20 mouse cellular contexts compared by ENCODE assay signal in genomic region chr8:91504360-91504759, GRCm38 (mm10).
DNase-seq lines count a peak whose midpoint lies in the region; ATAC-seq and TF ChIP-seq lines count a peak whose summit lies in the region.
"Had no signal": no experiment of that assay in that cellular context is flagged by ENCODE, and none has a peak within 500 bp of the region (broad histone marks: within the 10 kb centered on the region; RNA-seq: fewer than 3 reads in every experiment).

No protein-coding gene starts in this region.

- no peaks in the 10 kb centered on the region; the same call in 1 of the 2 replicates for H3K27me3 ChIP-seq in forebrain, embryonic 15.5 days
- H3K27me3 ChIP-seq in forebrain, embryonic 12.5 days: peaks cover 63% of the 10 kb centered on the region
- peaks cover 89% of the 10 kb centered on the region for H3K27me3 ChIP-seq in hindbrain, embryonic 10.5 days (ENCODE audit: insufficient read depth, poor library complexity, severe bottlenecking)
- H3K27me3 ChIP-seq in hindbrain, embryonic 14.5 days (ENCODE audit: control insufficient read depth, insufficient read depth, low read length): peaks cover 7% of the 10 kb centered on the region
- H3K27me3 ChIP-seq in stomach, embryonic 15.5 days (replicated peaks): no peaks in the 10 kb centered on the region
- no peaks in the 10 kb centered on the region for H3K27me3 ChIP-seq in liver, embryonic 11.5 days (replicated peaks; ENCODE audit: control insufficient read depth, insufficient read depth, low read length)
- H3K27me3 ChIP-seq: embryonic facial prominence, embryonic 15.5 days; kidney, embryonic 15.5 days; megakaryocyte, embryonic 14.5 days had no signal

- no peaks in the 10 kb centered on the region for H3K9me3 ChIP-seq in forebrain, embryonic 15.5 days
- no peaks in the 10 kb centered on the region for H3K9me3 ChIP-seq in forebrain, embryonic 12.5 days
- H3K9me3 ChIP-seq in hindbrain, embryonic 10.5 days: no peaks in the 10 kb centered on the region
- no peaks in the 10 kb centered on the region for H3K9me3 ChIP-seq in hindbrain, embryonic 14.5 days (ENCODE audit: control insufficient read depth, low read length)
- no peaks in the 10 kb centered on the region for H3K9me3 ChIP-seq in stomach, embryonic 15.5 days
- H3K9me3 ChIP-seq in liver, embryonic 11.5 days (ENCODE audit: control insufficient read depth, low read length): no peaks in the 10 kb centered on the region
- H3K9me3 ChIP-seq: embryonic facial prominence, embryonic 10.5 days; embryonic facial prominence, embryonic 15.5 days; kidney, embryonic 15.5 days; limb, embryonic 12.5 days; megakaryocyte, embryonic 14.5 days; midbrain, embryonic 12.5 days; neural tube, embryonic 13.5 days had no signal

- H3K4me3 ChIP-seq in forebrain, embryonic 15.5 days: no peak overlapping the region
- H3K4me3 ChIP-seq in forebrain, embryonic 12.5 days (replicated peaks): no peak overlapping the region
- no peak overlapping the region for H3K4me3 ChIP-seq in hindbrain, embryonic 10.5 days
- H3K4me3 ChIP-seq in hindbrain, embryonic 14.5 days (replicated peaks; ENCODE audit: low read length): no peak overlapping the region
- H3K4me3 ChIP-seq in stomach, embryonic 15.5 days (replicated peaks): no peak overlapping the region
- H3K4me3 ChIP-seq in liver, embryonic 11.5 days (ENCODE audit: low read depth, low read length): no peak overlapping the region
- H3K4me3 ChIP-seq: embryonic facial prominence, embryonic 10.5 days; embryonic facial prominence, embryonic 15.5 days; kidney, embryonic 15.5 days; left cerebral cortex, adult 2 months; limb, embryonic 12.5 days; megakaryocyte, embryonic 14.5 days; midbrain, embryonic 12.5 days; neural tube, embryonic 13.5 days had no signal

- TF ChIP-seq POLR2A in brain, embryonic 14.5 days (IDR thresholded peaks at IDR 0.05; ENCODE audit: borderline replicate concordance, extremely low read depth, insufficient read depth, insufficient read length, poor library complexity, severe bottlenecking): no peak

- ATAC-seq in forebrain, embryonic 15.5 days (replicated peaks): 0 out of 2 replicates have a peak, but pooled peaks have one; percentile 43
- ATAC-seq in forebrain, embryonic 12.5 days (ENCODE audit: low FRiP score): no peak
- no peak for ATAC-seq in hindbrain, embryonic 14.5 days (ENCODE audit: low FRiP score)
- ATAC-seq in stomach, embryonic 15.5 days (ENCODE audit: insufficient read depth, low FRiP score, low read depth): no peak
- no peak for ATAC-seq in liver, embryonic 11.5 days (replicated peaks; ENCODE audit: low FRiP score)
- ATAC-seq: hindbrain, embryonic 16.5 days; liver, postnatal 0 days had no signal

- no peaks in the 10 kb centered on the region for H3K36me3 ChIP-seq in forebrain, embryonic 15.5 days
- no peaks in the 10 kb centered on the region for H3K36me3 ChIP-seq in forebrain, embryonic 12.5 days (replicated peaks)
- H3K36me3 ChIP-seq in hindbrain, embryonic 10.5 days: no peaks in the 10 kb centered on the region
- no peaks in the 10 kb centered on the region for H3K36me3 ChIP-seq in hindbrain, embryonic 14.5 days (replicated peaks; ENCODE audit: control insufficient read depth, insufficient read depth)
- no peaks in the 10 kb centered on the region for H3K36me3 ChIP-seq in stomach, embryonic 15.5 days
- no peaks in the 10 kb centered on the region for H3K36me3 ChIP-seq in liver, embryonic 11.5 days (ENCODE audit: control insufficient read depth, insufficient read depth, low read length)
- H3K36me3 ChIP-seq: embryonic facial prominence, embryonic 10.5 days; embryonic facial prominence, embryonic 15.5 days; kidney, embryonic 15.5 days; limb, embryonic 12.5 days; midbrain, embryonic 12.5 days; neural tube, embryonic 13.5 days had no signal

- no peak overlapping the region for H3K27ac ChIP-seq in forebrain, embryonic 15.5 days (replicated peaks)
- no peak overlapping the region for H3K27ac ChIP-seq in forebrain, embryonic 12.5 days
- H3K27ac ChIP-seq in hindbrain, embryonic 10.5 days: 0 out of 2 replicates have a peak overlapping the region, but pooled peaks have one; percentile 3
- H3K27ac ChIP-seq in hindbrain, embryonic 14.5 days: no peak overlapping the region
- H3K27ac ChIP-seq in stomach, embryonic 15.5 days: peak overlapping the region; percentile 55; the same call in 1 of the 2 replicates
- H3K27ac ChIP-seq in liver, embryonic 11.5 days (ENCODE audit: low read depth, low read length): no peak overlapping the region
- H3K27ac ChIP-seq: embryonic facial prominence, embryonic 10.5 days; embryonic facial prominence, embryonic 15.5 days; kidney, embryonic 15.5 days; left cerebral cortex, adult 2 months; limb, embryonic 12.5 days; midbrain, embryonic 12.5 days; neural tube, embryonic 13.5 days had no signal

- no peak overlapping the region for H3K9ac ChIP-seq in forebrain, embryonic 15.5 days (replicated peaks)
- H3K9ac ChIP-seq in forebrain, embryonic 12.5 days: no peak overlapping the region
- H3K9ac ChIP-seq in hindbrain, embryonic 14.5 days: no peak overlapping the region
- no peak overlapping the region for H3K9ac ChIP-seq in stomach, embryonic 15.5 days
- no peak overlapping the region for H3K9ac ChIP-seq in liver, embryonic 11.5 days (ENCODE audit: low read depth, low read length)
- H3K9ac ChIP-seq: embryonic facial prominence, embryonic 15.5 days; kidney, embryonic 15.5 days; limb, embryonic 12.5 days; liver, postnatal 0 days; midbrain, embryonic 12.5 days; neural tube, embryonic 13.5 days had no signal

- WGBS in forebrain, embryonic 15.5 days: 69% methylated on average over 3 of the region's 3 CpGs
- WGBS in forebrain, embryonic 12.5 days: 90% methylated on average over 3 of the region's 3 CpGs
- WGBS in hindbrain, embryonic 10.5 days: 90% methylated on average over 3 of the region's 3 CpGs
- WGBS in hindbrain, embryonic 14.5 days: 69% methylated on average over 3 of the region's 3 CpGs
- WGBS in stomach, embryonic 15.5 days: 75% methylated on average over 3 of the region's 3 CpGs
- 90% methylated on average over 3 of the region's 3 CpGs for WGBS in liver, embryonic 11.5 days

- no peak overlapping the region for H3K4me2 ChIP-seq in forebrain, embryonic 15.5 days (replicated peaks)
- no peak overlapping the region for H3K4me2 ChIP-seq in forebrain, embryonic 12.5 days
- no peak overlapping the region for H3K4me2 ChIP-seq in hindbrain, embryonic 14.5 days (replicated peaks)
- H3K4me2 ChIP-seq in stomach, embryonic 15.5 days: no peak overlapping the region
- H3K4me2 ChIP-seq in liver, embryonic 11.5 days: no peak overlapping the region
- H3K4me2 ChIP-seq: embryonic facial prominence, embryonic 15.5 days; kidney, embryonic 15.5 days; limb, embryonic 12.5 days; midbrain, embryonic 12.5 days; neural tube, embryonic 13.5 days had no signal

- peaks cover 33% of the 10 kb centered on the region for H3K4me1 ChIP-seq in forebrain, embryonic 15.5 days
- peaks cover 40% of the 10 kb centered on the region for H3K4me1 ChIP-seq in forebrain, embryonic 12.5 days
- peaks cover 73% of the 10 kb centered on the region for H3K4me1 ChIP-seq in hindbrain, embryonic 10.5 days (replicated peaks)
- H3K4me1 ChIP-seq in hindbrain, embryonic 14.5 days (replicated peaks; ENCODE audit: control insufficient read depth, insufficient read depth, low read length): peaks cover 36% of the 10 kb centered on the region
- H3K4me1 ChIP-seq in stomach, embryonic 15.5 days: peaks cover 22% of the 10 kb centered on the region
- H3K4me1 ChIP-seq in liver, embryonic 11.5 days (replicated peaks; ENCODE audit: control insufficient read depth, insufficient read depth, low read length): peaks cover 2% of the 10 kb centered on the region; the same call in 1 of the 2 replicates
- H3K4me1 ChIP-seq: limb, embryonic 12.5 days had no signal

- TF ChIP-seq CTCF in brain, embryonic 14.5 days (IDR thresholded peaks at IDR 0.05; ENCODE audit: borderline replicate concordance, extremely low read depth, insufficient read depth, insufficient read length): no peak

- DNase-seq in hindbrain, embryonic 10.5 days (ENCODE audit: low spot score): no peak
- no peak for DNase-seq in hindbrain, embryonic 14.5 days (ENCODE audit: low spot score)
- DNase-seq in brain, embryonic 14.5 days (ENCODE audit: low read depth): peak; percentile 62
- DNase-seq in liver, embryonic 11.5 days (ENCODE audit: low spot score): no peak
- no peak for DNase-seq in cerebellum, postnatal 4 days (ENCODE audit: low spot score in 2 of 2)
- DNase-seq: liver, postnatal 0 days; thymus, adult 18-20 months; thymus, postnatal 25 days had no signal

Comparison
In these comparisons a context has a peak if more than half of its experiments do, and no peak if none do; other contexts are left out.
1. H3K27ac ChIP-seq: peak in hindbrain, embryonic 10.5 days (single experiment) and stomach, embryonic 15.5 days (single experiment); none in forebrain, embryonic 15.5 days (single experiment), forebrain, embryonic 12.5 days (single experiment), hindbrain, embryonic 14.5 days (single experiment) and liver, embryonic 11.5 days (single experiment).